Mouse (Mus musculus) retina, postnatal 7 days (tissue): ENCODE data around the gene Gosr2.

Experiments used
- DNase-seq: peaks from one replicate; pipeline ENCODE4 v3.0.0-alpha.2; 2012; ENCODE audit warnings: low read depth, low spot score

Gene Gosr2

DNA sequence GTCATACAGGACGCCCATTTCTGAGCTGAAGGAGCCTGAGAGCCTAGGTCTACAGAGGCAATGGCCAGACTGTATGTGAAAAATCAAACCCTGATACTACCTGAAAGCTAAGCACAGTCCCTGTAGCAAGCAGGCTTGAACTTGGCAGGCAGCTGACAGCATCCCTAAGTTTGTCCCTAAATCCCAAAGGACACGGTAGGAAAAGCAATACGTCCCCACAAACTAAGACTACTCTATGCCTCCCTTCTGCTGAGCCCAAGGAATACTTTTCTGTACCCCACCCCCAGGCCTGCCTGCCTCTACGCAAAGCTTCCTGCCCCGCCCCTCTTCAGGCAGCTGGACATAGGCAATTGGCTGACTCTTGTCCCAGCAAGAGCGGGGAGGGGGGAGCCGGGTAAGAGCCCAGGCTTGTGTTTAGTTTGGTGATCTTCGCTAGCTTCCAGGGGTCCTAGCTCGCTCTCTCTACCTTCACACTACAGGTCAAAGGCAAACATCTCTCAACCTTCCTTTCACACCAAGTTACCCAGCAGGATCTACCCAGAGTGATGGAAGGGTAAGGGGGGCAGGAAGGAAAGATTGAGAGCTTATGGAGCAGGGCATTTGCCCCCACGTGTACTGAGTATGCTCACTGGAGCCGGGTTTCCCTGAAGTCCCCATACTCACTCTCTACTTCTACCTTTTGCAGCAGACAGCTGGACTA lies 49.6 kb downstream of the Gosr2 start:
- DNase-seq = no peak

DNA sequence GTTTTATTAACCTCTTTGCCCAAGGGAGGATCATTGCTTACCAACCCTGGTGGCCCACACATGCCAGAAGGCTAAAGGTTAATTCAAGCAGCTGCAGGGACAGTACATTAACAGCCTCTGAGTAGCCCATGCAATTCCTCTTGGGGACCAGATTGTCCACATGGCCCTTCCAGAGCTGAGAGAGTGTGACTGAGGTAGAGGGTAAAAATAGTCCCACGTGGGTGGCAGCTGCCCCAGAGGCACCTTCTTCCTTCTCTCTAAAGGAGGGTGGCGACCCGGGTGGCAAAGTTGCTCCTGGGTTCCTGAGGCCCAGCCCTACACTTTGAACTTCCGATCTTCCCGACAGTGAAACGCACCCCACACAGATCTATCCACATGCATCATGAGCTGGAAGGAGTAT lies 51.4 kb downstream of the Gosr2 start:
- no peak for DNase-seq

DNA sequence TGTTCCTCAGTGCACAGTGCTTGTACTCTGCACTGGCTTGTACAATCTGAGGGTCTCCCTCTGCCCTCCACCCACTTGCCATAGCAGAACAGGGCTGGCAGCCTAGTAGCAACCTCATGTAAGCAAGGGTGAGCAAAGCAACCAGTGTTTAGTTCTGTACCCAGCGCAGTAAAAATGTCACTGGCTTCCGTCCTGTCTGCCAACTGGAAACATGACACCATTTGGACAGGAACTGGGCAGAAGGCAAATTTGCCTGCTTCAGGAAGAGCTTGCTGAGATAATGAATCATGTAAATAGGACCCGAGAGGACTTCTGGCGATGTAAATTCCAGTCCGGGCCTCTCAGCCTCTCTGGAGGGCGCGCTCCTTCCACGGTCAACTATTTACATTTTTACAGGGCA lies 52.0 kb downstream of the Gosr2 start:
- no peak for DNase-seq

DNA sequence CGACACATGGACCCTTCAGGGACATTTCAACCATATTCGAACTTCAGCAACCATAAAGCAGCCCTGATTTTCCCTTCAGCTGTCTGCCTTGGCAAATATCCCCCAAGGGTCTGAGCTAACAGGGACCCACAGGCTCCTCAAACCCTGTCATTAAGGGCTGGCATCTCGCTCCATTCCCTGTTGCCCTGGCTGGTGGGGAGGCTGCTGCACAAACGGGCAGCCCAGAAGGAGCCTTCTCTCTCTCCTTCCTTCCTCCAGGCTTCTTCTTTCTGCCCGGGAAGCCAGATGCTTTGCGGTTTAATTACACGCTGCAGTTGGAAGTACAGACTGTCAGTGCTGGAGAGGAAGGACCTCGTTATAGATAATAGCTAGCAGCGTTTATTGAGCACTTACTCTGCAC lies 54.5 kb downstream of the Gosr2 start:
- no peak for DNase-seq

DNA sequence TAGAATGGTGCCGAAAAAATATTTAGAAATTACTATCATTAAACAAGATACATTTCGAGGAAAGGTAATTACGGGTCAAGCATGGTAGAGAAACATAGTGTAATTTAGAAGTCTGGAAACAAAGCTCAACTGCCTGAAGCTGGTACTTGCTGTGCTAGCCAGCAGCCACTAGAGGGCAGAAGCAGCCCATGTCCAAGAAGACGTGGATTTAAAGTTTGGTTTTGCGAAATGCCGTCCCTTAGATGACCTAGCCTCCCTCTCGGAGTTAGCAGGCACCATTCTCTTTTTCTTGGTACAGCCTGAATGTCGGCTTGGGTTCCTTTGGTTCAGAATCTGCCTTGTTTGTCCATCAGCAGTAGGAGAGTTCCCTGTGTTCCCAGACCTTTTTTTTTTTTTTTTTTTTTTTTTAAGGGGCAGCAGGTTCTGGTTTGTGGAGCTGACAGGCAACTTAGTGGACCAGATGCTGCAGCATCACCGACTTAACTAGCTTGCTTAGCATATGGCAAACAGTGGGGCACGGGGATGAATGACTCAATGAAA lies 58.2 kb downstream of the Gosr2 start:
- DNase-seq = peak; percentile 38

DNA sequence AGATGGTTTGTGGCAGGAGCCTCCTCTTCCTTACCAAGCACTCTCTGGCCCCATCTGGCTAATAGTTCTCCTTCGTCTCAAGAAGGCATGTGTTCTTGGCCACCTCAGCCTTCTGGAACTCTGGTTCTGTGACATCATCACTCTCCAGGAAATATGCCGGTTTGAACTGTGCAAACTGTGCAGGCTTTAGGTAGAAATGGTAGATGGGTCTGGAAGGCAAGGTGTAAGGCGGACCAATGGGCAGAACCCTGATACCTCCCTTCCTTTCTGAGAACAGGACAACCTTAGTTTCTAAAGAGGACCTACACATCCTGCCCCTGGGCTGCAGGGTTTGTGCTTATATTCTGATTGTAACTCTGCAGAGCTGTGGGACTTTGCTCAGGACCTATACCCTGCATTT lies 58.9 kb downstream of the Gosr2 start, which contains the start of gene Lyzl6:
Lyzl6 (minus strand) TSS at position 101 of the 400 bp plus-strand sequence.
- DNase-seq = no peak

DNA sequence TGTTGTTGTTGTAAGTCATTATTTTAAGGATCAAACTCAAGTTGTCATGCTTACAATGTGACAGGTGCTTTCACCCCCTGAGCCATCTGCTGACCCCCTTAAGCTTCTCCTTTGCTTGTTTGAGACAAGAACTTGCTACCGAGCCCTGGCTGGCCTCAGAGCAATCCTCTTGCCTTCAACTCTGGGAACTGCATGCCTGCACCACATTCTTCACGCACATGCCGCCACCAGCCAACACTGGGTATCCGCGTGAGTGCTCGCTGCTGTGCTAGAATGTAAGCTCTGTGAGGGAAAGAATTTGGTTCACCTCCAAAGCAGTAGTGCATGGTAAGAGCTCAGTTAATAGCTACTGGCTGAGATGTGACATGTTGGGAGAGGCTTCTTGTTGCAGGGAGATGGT lies 61.4 kb downstream of the Gosr2 start:
- DNase-seq = no peak

DNA sequence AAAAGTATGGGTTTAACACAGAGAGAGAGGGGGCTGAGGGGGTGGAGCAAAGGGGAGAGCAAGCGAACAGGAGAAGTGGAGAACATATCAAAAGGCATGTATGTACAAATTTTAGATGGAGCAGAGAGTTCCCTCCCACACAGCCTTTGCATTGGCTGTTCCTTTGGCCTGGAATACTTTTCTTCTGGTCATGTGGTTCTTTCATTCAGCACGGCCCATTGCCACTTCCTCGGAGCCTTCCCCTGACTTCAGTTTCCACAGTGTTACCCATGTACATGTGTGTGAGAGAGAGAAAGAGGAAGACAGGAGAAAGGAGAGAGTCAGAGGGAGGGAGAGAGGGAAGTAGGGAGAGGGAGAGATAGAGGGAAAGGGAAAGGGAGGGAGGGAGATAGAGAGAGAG lies 62.2 kb downstream of the Gosr2 start:
- no peak for DNase-seq

DNA sequence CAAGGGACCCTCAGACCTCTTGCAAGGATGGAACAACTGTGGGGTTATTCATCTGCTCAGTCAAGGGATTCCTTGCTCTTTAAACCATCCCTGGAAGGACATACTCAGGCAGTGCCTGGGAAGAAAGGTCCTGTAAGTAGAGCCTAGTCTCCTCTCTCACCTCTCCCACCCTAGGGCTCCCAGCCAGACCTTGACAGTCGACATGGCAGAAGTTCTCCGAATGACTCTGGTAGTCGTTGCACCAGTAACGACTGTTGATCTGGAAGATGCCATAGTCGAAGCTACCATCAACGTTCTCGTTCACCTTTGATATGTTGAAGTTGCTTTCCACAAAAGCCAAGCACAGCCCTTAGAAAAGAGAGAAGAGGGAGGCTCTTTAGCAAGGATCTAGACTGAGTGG lies 62.9 kb downstream of the Gosr2 start:
- no peak for DNase-seq

DNA sequence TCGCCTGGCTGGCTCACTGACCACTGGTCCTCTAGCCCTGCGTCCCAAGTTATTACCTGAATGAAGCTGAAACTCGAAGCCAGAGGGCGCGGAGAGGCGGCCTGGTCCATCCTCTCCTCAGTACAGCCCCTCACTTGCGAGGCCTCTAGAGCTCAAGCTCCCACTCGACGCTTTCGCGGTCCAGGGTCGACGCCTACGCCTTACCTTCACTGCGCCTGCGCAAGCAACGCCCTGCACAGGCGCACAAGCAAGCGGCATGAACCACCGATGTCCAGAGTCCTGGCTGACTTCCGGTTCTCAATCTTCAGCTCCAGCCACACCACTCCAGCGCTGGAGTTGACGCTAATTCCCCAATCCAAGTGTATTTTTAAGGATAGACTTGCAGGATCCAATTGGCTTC lies 70.2 kb downstream of the Gosr2 start:
- DNase-seq = no peak
